Mouse (Mus musculus): Measurements from ENCODE around the gene Nek6. TPM values are rescaled to one million over a fixed set of nuclear protein-coding genes. Genes with fewer than 3 reads are reported as not detected.

Nek6 gene
- total RNA-seq, 2 experiments from 2014 or later, result 18.9 to 19.4 TPM

DNA sequence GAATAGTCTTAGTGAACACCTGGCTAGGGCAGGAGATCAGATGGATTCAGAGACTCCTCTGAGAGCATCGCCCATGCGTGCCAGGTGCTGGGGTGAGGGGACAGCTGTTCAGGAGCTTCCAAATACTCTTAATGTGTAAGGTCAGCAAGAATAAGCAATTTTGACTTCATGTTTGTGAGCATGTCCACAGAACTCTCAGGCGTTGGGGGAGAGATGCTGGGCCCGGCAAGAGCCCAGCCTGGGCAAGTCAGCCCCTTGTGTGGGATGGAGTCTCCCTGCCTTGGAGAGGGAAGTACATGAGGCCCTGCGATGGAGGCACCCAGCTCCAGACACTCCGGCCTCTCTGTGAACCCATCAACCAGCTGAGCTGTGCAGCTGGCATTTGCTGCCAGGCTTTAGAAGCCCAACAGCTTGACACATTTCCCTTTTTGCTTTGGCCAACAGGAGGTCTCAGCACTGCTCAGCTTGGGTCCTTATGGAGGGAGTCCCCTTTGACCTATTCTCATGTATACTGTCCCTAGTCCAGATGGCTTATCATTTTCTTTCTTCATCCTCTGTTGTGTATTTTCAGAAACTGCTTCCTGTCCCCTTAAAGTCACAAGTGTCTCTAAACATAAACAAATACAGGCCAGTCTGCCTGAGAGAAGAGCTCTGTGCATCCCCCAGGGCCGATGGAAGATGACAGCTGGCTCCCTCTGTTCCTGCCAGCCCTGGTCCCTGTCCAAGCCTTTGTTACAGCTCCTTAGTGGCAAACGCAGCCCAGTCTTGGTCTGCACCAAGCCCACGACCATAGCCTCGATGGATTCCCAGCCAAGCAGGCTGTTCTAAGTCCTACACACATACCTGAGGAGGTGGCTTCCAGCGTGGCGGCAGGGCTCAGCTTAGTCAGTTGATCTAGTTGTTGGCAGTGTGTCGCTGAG, 67.4 kb downstream of the Nek6 start:
- no peak for DNase-seq

DNA sequence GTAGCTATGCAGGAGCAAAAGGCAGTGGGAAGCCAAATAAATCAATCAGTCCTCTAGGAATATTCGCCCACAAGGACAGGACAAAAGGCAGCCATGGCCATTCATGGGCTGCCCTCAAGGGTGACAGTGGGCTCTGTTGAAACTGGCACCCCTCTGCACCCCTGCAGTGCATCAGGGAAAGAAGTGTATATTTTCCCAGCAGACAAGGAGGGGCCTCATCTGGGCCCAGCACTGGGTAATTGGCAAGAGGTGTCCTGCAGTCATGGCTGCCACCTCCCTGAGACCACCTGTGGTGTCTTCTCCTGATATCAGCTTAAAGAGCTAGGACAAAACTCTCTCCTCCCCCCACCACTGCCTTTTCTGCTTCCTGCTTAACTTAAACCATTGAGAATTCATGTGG, 68.1 kb downstream of the Nek6 start:
- DNase-seq, result no peak

DNA sequence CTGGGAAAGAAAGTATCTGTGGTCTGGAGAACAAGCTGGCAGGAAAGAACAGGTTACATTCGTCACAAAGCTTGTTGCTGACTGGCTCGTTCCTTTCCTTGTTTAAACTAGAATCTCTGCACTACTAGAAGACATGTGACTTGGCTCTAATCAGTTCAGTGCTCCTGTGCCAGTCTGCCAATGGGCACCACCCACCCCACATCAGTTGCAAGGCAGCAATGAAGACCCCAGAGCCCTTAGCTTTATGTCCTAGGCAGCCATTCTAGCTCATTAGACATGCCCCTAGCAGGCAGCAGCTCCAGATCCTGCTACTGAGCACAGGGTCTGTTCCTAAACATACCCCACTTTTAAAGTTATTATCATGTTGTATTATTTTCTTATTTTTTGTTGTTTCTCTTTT, 72.5 kb downstream of the Nek6 start:
- no peak for DNase-seq

DNA sequence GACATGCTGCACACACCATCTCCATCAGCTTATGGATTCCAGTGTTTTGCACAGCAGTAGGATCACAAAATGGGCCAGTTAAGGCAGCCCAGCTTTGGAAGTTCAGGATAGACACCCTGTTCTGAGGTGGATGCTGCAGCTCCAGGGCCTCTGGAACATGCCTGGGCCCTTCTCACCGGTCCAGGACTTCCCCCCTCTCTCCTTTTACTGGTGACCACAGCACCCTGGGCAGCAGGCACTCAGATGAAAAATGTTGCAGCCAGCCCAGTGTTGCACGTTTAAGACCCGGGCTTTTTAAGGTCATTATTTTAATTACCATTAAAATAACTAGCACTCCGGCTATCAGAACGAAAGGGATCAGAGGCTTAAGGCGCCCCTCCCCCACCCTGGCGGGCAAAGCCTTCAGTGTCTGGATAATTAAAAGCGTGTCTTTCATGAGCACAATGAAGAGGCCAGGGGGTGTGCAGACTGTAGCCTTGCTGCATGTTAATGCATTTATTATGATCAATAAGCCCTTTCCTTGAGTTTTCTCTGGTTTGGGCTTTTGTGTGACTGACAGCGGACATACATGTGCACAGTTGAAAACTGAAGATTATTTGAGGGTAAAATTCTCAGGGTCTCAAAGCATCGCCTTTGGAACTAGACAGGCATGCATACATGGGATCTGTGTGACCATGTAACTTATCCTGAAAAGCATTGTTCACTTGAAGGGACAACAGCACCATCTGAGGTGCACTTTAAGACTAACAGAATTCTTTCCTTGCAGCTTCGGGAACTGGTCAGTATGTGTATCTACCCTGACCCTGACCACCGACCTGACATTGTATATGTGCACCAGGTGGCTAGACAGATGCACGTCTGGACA, 73.3 kb downstream of the Nek6 start:
- DNase-seq, result no peak

DNA sequence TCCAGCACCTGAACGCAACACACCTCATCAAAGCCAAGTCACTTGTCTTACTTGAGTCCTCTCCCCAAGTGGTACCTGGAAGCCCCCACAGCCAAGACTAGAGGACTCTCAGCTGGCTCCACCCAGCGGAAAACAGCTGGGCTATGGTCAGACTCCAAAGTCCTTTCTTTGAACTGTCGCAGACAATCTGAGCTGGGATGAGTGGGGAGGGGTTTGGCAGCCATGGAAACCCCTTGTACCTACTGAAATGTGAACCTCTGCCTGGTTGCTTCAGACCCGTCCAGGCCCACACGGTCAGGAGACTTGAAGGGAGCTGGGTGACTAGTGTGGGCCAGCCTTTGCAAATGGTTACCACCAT, 73.9 kb downstream of the Nek6 start:
- DNase-seq, result no peak

DNA sequence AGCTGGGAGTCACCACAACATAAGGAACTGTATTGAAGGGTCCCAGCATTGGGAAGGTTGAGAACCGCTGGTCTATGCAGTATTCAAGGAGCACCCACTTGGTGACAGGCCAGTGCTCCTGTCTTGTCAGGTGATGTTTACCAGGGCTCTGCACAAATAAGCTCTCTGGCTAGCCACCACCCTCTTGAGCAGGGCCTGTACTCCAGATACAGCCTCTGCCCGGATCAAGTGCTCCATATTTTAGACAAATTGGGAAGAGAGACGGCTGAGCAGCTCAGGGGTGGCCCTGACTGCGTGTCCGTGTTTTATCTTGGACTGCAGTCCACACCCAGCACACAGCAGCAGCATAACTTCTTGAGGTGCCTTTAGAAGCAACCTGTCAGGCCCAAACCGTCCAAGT, 75.3 kb downstream of the Nek6 start:
- no peak for DNase-seq

DNA sequence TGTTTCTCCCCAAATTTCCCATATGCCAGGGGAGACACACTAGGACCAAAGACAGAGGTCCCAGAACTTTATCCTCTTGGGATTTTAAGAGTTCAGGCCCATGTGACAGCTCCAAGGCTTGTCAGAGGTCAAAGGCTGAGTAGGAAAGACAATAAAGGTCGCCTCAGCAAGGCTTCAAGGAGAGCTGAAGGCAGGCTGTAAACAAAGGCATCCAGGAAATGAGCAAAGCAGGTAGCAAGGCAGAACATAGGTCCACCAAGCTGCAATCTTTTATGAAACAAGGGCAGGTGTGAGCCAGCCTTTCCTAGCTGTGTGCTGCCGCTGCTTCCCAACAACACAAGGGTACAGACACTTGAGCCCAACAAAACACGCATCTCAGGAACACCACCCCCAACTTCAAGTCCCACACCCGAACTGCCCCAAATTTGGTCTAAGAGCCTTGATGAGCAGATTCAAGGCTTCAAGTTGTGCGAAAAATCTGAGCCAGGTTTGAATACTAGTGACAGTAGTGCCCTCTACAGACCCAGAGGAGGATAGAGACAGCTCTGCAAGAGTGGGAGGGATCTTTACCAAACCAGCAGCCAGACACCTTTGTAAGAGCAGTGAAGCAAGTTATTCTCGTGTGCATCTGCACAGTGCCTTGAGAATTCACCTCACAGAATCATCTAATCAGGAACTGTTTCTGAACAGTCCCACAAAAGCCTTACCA, 80.5 kb downstream of the Nek6 start:
- DNase-seq, result peak; percentile 28

DNA sequence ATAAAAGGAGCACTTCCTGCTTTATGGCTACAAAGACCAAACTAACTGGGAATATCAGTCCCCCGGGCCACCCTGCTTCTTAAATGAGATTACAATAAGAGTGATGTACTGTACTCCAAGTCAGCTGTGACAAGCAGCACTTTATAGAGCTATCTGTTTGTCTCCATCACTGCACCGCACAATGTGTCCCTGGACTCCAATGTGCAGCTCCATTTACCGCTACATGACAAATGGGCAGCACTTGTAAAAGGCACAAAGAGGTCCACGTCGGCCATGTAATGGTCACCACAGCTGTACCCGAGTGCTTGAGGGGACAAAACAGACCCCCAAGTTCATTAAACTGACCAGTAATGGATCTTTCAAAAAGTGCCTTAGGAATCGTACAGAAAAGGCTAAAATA, 83.4 kb downstream of the Nek6 start:
- DNase-seq, result no peak

DNA sequence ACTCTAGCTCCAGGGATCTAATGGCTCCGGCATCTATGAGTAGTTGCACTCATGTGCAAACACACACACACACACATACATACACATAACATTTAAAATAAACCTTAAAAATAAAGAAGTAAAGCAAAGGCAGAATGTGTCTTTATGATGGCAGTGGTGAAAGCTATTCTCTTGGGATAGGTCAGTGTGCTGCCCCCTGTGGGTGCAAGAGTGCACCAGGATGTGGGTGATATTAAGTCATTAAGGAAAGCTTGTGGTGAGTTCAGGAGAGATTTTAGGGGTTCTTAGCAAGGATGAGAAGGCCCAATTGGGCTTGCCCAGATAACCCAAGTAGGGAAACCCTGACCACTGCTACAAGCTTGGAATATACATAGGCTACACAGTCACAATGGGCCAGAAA, 86.5 kb downstream of the Nek6 start:
- no peak for DNase-seq

DNA sequence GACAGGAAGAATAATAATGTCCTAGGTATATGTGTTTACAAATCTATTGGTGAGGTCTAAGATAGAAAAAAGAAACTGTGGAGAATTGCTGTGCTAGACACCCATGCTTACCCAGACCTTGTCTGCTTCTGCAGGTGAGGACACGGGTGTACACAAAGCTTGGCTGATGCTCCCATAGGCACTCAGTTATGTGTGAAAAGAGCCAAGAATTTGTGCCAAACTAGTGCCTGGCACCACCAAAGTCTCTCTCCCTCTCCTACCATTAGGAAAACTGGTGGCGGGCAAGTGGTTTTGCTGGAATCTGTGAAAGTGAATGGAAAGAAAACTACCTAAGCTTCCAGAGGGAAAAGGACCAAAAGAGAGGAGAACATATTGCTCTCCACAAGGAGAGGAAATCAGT, 87.0 kb downstream of the Nek6 start:
- DNase-seq, result no peak

DNA sequence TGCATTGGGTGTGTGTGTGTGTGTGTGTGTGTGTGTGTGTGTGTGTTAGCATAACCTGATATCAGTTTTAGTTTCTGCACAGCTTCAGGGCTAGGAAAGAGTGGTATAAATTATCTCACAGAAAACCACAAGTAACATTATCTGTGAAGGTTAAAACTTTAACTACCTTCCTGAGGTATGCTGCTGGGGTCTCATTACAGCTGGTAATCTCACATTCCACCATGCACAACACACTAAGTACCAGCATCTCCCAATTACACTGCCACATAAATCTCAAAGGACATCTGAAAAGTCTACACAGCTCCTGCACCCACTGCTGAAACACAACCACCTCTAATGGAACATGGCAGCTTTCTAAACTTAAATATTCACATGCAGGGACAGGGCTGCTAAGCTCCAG, 89.4 kb downstream of the Nek6 start:
- no peak for DNase-seq

DNA sequence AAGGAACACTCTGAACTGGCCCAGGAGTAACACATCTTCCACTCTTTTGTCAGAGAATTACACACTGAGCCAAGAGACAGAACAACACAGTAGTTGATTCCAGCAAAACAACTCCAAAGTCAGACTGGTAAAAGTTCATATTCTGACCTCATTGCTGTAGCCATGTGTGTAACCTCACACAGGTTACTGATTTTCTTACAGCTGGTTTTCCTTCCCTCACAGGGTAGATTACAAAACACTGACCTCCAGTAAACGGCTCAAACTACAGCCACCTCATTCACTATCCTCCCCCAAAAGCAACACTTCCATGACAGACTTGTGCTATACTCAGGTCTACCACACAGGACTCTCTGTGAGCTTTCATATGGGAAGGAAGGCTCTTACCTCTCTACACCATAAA, 96.3 kb downstream of the Nek6 start:
- DNase-seq, result no peak

DNA sequence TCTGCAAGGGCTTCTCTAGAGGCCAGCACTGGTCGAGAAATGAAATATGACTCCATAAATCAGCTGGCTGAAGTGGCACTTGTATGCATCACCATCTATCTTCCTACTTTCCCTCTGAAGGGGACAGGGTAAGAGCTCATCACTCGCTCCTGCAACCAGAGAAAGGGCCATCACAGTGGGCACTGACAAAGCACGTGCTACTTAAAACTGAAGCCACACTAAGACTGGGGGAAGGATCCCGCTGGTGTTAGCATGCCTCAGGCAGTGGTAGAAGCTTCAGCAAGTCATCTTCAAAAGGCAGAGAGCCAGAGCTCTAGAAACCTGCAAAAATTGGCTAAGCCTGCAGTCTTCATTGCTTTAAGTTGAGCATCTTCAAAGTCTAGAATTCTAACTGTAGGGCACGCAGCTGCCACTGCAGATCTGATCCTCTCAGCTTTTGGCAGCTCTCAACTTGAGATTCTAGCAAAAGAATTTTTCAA, 97.4 kb downstream of the Nek6 start:
- DNase-seq, result no peak

DNA sequence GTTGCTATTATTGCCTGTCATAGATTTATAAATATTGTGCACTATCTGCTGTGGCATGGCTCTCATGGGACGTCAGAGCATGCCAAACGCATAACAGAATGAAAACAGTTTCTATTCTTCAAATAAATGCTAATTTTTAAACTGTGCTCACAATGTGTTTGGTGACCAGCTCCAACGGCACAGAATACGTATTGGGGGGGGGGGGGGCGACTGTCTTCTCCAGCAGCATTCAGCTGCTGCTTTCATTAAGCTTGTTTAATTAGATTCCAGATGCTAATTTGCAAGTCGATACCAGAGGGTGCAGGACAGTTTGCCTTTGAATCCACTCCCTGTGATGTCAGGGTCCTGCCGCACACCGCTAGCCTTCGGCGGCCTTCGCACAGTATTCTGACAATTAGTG, 97.9 kb downstream of the Nek6 start:
- DNase-seq, result no peak

DNA sequence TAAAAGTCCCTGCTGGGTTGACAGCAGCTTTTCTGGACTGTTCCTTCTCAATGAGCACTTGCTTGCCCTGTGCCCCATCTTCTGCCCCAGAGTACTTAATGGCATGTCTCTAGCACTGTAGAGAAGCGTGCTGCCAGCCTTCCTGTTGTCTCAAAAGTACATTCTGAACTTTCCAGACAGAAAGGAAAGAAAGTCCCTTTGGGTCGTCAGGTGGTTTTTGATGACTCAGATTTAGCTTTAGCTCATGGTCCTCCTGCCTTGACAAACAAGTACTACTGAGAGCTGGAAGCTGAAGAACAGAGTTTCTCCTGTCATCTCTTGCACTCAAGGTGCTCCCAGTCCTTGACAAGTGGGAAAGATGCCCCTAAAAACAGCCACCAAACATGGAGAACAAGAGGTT, 98.7 kb downstream of the Nek6 start:
- DNase-seq, result no peak

DNA sequence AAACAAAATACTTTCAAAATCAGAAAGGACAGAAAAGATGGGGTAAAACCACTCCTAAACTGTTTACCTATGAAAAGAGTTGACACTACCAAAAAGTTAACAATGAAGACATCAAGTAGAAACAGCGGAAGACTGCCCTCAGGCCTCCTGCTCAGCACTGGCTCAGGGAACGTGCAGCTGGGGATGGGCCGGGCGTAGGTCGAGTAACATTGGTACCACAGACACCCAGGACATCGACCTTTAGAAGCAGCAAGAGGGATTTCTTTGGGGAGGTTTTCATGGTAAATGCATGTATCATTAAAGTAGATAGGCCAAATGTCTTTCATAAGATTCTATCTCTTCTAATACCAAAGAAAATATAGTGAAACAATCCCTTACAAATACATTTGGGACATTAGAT, 101.2 kb downstream of the Nek6 start:
- no peak for DNase-seq

DNA sequence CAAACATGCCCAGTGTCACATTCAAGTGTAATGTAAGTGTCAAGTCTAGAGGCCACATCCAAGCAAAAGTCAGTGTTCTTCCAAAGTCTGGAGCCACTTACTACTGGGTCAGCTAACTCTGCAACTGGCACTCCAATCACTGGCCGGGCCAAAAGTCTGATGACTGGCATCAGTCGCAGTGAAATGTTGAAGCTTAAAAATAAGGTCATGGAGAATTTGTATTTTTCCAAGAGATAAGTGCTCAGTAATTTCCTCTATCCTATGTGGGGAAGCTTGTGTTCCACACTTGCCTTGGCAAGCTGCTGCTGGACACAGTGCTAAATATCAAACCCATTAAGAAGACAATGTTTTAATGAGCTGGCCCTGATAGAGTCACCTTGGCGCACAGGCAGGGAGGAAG, 102.1 kb downstream of the Nek6 start:
- DNase-seq, result peak; percentile 25

DNA sequence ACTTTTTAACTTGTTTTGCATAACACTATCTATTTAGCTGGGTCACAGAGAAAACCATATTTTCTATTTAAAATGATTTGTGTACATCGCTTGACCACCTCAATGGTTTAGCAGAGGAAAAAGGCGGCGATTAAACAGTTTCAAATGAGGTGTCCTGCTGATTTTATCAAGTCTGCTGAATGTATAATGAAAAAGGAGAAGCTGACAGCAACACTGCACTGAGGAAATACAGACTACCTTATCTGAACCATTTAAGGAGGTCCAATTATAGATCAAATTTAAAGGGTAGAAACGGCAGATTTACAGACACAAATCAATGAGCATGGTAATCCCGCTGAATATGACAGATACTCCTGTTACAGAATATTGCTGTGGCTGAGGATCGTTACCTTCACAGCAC, 103.0 kb downstream of the Nek6 start:
- DNase-seq, result no peak

DNA sequence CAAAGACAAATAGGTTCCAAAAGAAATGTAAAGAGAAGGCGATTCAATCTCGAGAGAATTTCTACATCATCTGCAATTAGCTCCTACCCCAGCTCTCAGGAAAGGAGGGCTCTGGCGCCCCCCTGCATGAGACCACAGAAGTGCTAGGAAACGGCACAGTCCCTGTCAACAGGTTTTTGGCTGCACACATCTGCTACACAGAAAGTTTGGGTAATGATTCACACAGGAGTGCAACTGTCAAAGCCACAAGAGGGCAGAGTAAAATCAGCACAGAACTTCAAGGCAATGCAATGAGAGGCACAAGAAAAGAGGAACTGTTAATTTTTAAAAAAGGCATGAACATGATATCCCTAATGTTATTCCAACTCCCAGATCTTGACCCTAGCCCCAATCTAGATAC, 104.6 kb downstream of the Nek6 start:
- peak; percentile 47 for DNase-seq

DNA sequence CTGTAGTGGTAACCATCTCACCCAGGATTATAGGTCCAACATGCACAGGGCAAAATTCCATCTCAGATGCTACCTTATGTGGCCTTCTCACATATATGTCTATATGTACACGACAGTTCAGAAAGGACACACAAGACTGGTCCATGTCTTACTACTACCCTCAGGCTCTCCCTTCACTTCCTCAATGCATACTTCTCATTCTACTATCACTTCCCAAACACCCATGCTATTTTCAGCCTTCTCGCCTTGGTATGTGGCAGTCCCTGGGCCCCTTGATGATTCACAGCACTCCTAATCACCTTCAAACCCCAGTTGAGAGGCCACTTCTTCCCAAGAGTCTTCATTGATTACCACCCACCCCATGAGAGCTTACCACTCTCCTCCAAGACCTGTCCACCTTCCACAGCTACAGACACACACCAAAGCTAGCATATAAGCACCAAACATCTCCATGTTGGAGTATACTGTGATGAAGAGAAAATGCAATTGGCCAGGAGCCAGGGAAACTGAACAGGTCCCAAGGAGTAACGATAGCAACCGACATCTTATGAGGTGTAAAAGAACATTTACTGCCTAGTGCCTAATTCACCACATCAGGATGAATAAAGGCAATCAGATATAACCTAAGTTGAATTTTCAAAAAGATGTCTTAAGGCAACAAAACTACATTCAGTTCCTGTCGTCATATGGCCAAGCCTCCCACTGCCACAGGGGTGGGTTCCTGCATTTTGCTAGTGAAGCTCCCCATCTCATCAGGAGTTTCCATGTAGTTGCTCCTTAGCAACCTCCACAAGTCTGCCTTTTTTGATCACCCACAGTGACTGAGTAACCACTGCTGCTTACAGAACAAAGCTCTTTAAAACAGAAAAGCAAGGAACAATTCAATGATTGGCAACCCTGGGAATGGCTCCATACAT, 105.8 kb downstream of the Nek6 start:
- DNase-seq, result no peak

DNA sequence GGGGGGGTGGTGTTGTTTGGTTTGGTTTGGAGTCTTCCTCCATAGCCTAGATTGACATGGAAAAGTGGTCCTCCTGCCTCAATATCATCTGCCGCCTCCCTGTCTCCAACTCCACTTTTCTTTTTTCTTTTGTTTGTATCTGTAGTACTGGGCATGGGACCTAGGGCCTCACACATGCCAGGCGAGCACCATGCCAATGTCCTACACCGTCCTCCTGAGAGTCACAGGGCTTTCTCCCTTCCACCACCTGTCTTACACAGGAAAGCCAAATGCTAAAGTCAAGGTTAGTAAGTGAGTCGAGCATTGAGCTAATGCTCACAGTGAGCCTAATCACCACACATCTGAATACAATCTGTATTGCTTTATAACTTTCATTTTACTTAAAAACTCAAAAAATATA, 108.3 kb downstream of the Nek6 start:
- no peak for DNase-seq

DNA sequence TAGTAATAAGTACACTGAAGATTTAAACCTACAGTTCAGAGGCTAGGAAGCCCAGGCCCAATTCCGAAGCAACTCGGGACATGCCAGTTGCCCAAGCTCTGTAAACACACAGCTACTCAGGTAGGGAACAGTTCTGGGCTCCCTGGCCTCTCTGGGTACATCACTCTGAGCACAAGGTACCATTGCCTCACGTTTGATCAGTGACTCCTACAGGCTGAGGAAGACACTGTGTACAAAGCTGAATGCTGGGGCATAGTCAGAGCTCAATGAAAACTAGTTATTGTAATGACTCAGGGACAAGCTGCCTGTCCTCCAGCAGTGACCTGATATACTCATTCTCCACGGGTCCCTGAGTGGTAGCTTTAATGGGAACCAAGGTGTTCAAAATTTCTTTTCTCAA, 109.6 kb downstream of the Nek6 start:
- DNase-seq, result no peak
